Mouse (Mus musculus) olfactory bulb, adult 2 months (tissue): ENCODE data around the gene Fkbp2.

Experiments used
- CTCF ChIP-seq: fragments of 200-500 bp; IDR thresholded peaks from 2 replicates; pipeline ENCODE4 v1.5.1; 2012; ENCODE audit warnings: low read depth, mild to moderate bottlenecking, low read length, moderate library complexity; ENCODE audit not compliant: insufficient read depth
- POLR2A ChIP-seq: fragments of 200-500 bp; IDR thresholded peaks from 2 replicates; pipeline ENCODE4 v1.6.1; 2012; ENCODE audit warnings: mild to moderate bottlenecking, low read depth, low read length, moderate library complexity; ENCODE audit not compliant: insufficient read depth

DNA sequence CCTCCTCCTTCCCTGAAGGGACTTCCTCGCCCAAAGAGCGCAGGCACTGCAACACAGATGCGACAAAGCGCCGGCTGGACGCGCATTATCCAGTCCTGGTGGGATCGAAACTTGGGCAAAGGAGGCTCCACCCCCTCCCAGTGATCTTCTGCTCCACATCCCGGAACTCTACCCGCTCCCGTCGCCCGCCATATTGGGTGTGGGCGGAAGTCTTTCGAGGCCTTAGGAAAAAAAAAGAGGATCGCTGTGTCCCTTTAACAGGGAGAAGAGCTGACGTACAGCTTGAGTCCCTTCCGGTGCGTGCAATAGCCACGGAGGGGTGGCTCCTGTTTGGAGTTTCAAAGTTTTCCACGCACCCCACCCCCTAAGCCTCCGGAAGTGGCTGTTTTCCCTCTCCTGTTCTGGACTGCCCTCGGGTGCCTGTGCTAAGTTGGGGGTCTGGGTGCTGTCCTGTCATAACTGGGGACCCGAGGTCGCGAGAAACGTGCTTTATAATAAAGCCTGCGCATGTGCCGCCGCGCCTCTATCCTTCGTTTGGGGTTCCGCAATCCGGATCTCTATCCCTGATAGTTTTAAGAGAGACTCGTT, 28.8 kb downstream of the Fkbp2 start:
- TF ChIP-seq CTCF (no peak), POLR2A (peak; percentile 33; the same call in 1 of the 2 replicates)
